Mouse (Mus musculus): ENCODE results near the gene Gm20547. TPM values are rescaled to one million over a fixed set of nuclear protein-coding genes. Genes with fewer than 3 reads are reported as not detected.

Gm20547 gene
- polyA plus RNA-seq, 1 experiment from 2014 or later, result 0.11 TPM

Small RNA genes lying within 50 kb of the gene (microRNA-seq; reads per million reads assigned to microRNA genes)
- gene Mir6970, result not detected
- 2.7 reads per million for gene Mir6971
- not detected for gene Mir6972

Other genes starting within 250 kb of the Gm20547 start
- gene Fkbpl, start 237.3 kb downstream of the Gm20547 start, polyA plus RNA-seq (2016; fragmentation: Nextera tagmentation; extraction: Ambion mirVana), result 14.8 and 15.5 TPM in 2 replicates
- gene Atf6b, start 234.9 kb downstream of the Gm20547 start, polyA plus RNA-seq (2016; fragmentation: Nextera tagmentation; extraction: Ambion mirVana), result 105 and 106 TPM in 2 replicates
- not detected in 2 replicates for gene Tnxb, start 211.5 kb downstream of the Gm20547 start, polyA plus RNA-seq (2016; fragmentation: Nextera tagmentation; extraction: Ambion mirVana)
- gene C4b, start 138.2 kb downstream of the Gm20547 start, polyA plus RNA-seq (2016; fragmentation: Nextera tagmentation; extraction: Ambion mirVana), result not detected in 2 replicates
- gene Cyp21a1, start 77.5 kb downstream of the Gm20547 start, polyA plus RNA-seq (2016; fragmentation: Nextera tagmentation; extraction: Ambion mirVana), result not detected in 2 replicates
- gene Stk19, start 45.1 kb downstream of the Gm20547 start, polyA plus RNA-seq (2016; fragmentation: Nextera tagmentation; extraction: Ambion mirVana), result 28.6 and 31.6 TPM in 2 replicates
- 80.2 and 83.0 TPM in 2 replicates for gene Dxo, start 45.0 kb downstream of the Gm20547 start, polyA plus RNA-seq (2016; fragmentation: Nextera tagmentation; extraction: Ambion mirVana)
- gene Skiv2l, start 31.8 kb downstream of the Gm20547 start, polyA plus RNA-seq (2016; fragmentation: Nextera tagmentation; extraction: Ambion mirVana), result 58.0 and 58.3 TPM in 2 replicates
- gene Nelfe, start 31.7 kb downstream of the Gm20547 start, polyA plus RNA-seq (2016; fragmentation: Nextera tagmentation; extraction: Ambion mirVana), result 150 and 153 TPM in 2 replicates
- gene Cfb, start 19.5 kb downstream of the Gm20547 start, polyA plus RNA-seq (2016; fragmentation: Nextera tagmentation; extraction: Ambion mirVana), result 1.8 and 2.7 TPM in 2 replicates
- 6.6 and 7.0 TPM in 2 replicates for gene Zbtb12, start 2.6 kb downstream of the Gm20547 start, polyA plus RNA-seq (2016; fragmentation: Nextera tagmentation; extraction: Ambion mirVana)
- 0.83 and 1.7 TPM in 2 replicates for gene C2, start 16.2 kb upstream of the Gm20547 start, polyA plus RNA-seq (2016; fragmentation: Nextera tagmentation; extraction: Ambion mirVana)
- gene Ehmt2, start 16.4 kb upstream of the Gm20547 start, polyA plus RNA-seq (2016; fragmentation: Nextera tagmentation; extraction: Ambion mirVana), result 93.3 and 98.8 TPM in 2 replicates
- 0.06 and 0.11 TPM in 2 replicates for gene Slc44a4, start 32.4 kb upstream of the Gm20547 start, polyA plus RNA-seq (2016; fragmentation: Nextera tagmentation; extraction: Ambion mirVana)
- gene Neu1, start 49.2 kb upstream of the Gm20547 start, polyA plus RNA-seq (2016; fragmentation: Nextera tagmentation; extraction: Ambion mirVana), result 18.2 and 18.8 TPM in 2 replicates
- 0.07 TPM in 1 of 2 replicates, not detected in the other for gene Hspa1b, start 77.2 kb upstream of the Gm20547 start, polyA plus RNA-seq (2016; fragmentation: Nextera tagmentation; extraction: Ambion mirVana)
- not detected in 2 replicates for gene Gm20481, start 87.9 kb upstream of the Gm20547 start, polyA plus RNA-seq (2016; fragmentation: Nextera tagmentation; extraction: Ambion mirVana)
- 0.94 and 2.1 TPM in 2 replicates for gene Hspa1a, start 90.1 kb upstream of the Gm20547 start, polyA plus RNA-seq (2016; fragmentation: Nextera tagmentation; extraction: Ambion mirVana)
- 1.1 TPM in 2 replicates for gene Hspa1l, start 90.7 kb upstream of the Gm20547 start, polyA plus RNA-seq (2016; fragmentation: Nextera tagmentation; extraction: Ambion mirVana)
- 363 and 375 TPM in 2 replicates for gene Lsm2, start 99.8 kb upstream of the Gm20547 start, polyA plus RNA-seq (2016; fragmentation: Nextera tagmentation; extraction: Ambion mirVana)
- gene Vars, start 118.9 kb upstream of the Gm20547 start, polyA plus RNA-seq (2016; fragmentation: Nextera tagmentation; extraction: Ambion mirVana), result 229 and 234 TPM in 2 replicates
- 0.19 and 0.22 TPM in 2 replicates for gene Vwa7, start 134.5 kb upstream of the Gm20547 start, polyA plus RNA-seq (2016; fragmentation: Nextera tagmentation; extraction: Ambion mirVana)
- gene Sapcd1, start 146.0 kb upstream of the Gm20547 start, polyA plus RNA-seq (2016; fragmentation: Nextera tagmentation; extraction: Ambion mirVana), result 3.0 and 4.1 TPM in 2 replicates
- 4.3 and 5.1 TPM in 2 replicates for gene Msh5, start 164.7 kb upstream of the Gm20547 start, polyA plus RNA-seq (2016; fragmentation: Nextera tagmentation; extraction: Ambion mirVana)
- gene Clic1, start 167.9 kb upstream of the Gm20547 start, polyA plus RNA-seq (2016; fragmentation: Nextera tagmentation; extraction: Ambion mirVana), result 174 and 179 TPM in 2 replicates
- gene Ddah2, start 177.0 kb upstream of the Gm20547 start, polyA plus RNA-seq (2016; fragmentation: Nextera tagmentation; extraction: Ambion mirVana), result 414 and 441 TPM in 2 replicates
- 0.25 TPM in 1 of 2 replicates, not detected in the other for gene Ly6g6c, start 183.3 kb upstream of the Gm20547 start, polyA plus RNA-seq (2016; fragmentation: Nextera tagmentation; extraction: Ambion mirVana)
- gene Mpig6b, start 184.1 kb upstream of the Gm20547 start, polyA plus RNA-seq (2016; fragmentation: Nextera tagmentation; extraction: Ambion mirVana), result 0.59 and 0.72 TPM in 2 replicates
- gene Ly6g6e, start 194.9 kb upstream of the Gm20547 start, polyA plus RNA-seq (2016; fragmentation: Nextera tagmentation; extraction: Ambion mirVana), result 1.00 TPM in 1 of 2 replicates, not detected in the other
- 1.8 and 2.0 TPM in 2 replicates for gene Ly6g6d, start 196.0 kb upstream of the Gm20547 start, polyA plus RNA-seq (2016; fragmentation: Nextera tagmentation; extraction: Ambion mirVana)
- gene Ly6g6f, start 203.6 kb upstream of the Gm20547 start, polyA plus RNA-seq (2016; fragmentation: Nextera tagmentation; extraction: Ambion mirVana), result 0.46 and 0.69 TPM in 2 replicates
- 51.8 and 52.7 TPM in 2 replicates for gene Abhd16a, start 207.2 kb upstream of the Gm20547 start, polyA plus RNA-seq (2016; fragmentation: Nextera tagmentation; extraction: Ambion mirVana)
- not detected in 2 replicates for gene Ly6g5c, start 226.2 kb upstream of the Gm20547 start, polyA plus RNA-seq (2016; fragmentation: Nextera tagmentation; extraction: Ambion mirVana)
- gene Ly6g5b, start 233.4 kb upstream of the Gm20547 start, polyA plus RNA-seq (2016; fragmentation: Nextera tagmentation; extraction: Ambion mirVana), result 1.2 and 1.4 TPM in 2 replicates
- gene Gpank1, start 239.4 kb upstream of the Gm20547 start, polyA plus RNA-seq (2016; fragmentation: Nextera tagmentation; extraction: Ambion mirVana), result 33.9 and 42.2 TPM in 2 replicates
- 290 and 303 TPM in 2 replicates for gene Csnk2b, start 240.0 kb upstream of the Gm20547 start, polyA plus RNA-seq (2016; fragmentation: Nextera tagmentation; extraction: Ambion mirVana)
- gene D17H6S53E, start 244.3 kb upstream of the Gm20547 start, polyA plus RNA-seq (2016; fragmentation: Nextera tagmentation; extraction: Ambion mirVana), result 7.8 and 10.6 TPM in 2 replicates